Mouse (Mus musculus) adrenal gland, adult 10 weeks (tissue): ENCODE measurements around the gene Ces3a. TPM values are rescaled to one million over a fixed set of nuclear protein-coding genes. Genes with fewer than 3 reads are reported as not detected.

Source experiments
- polyA plus RNA-seq: library from polyadenylated mRNA; stranded (reverse); fragments of 350-450 nt; fragmentation: Illumina TruSeq; extraction: RNeasy Lipid Tissue Mini Kit (QIAGEN cat#74804); gene quantifications from one replicate; pipeline ENCODE4 v1.2.3, GENCODE M21; 2014; ENCODE audit warnings: low read depth, low replicate concordance

Gene Ces3a
- polyA plus RNA-seq: not detected

GRCm38 (mm10) chr8:105048371-105048854 lies at the start of gene Ces3a:
Gene Ces3a, plus strand, starts transcription at chr8:105048601.

GRCm38 (mm10) chr8:105000586-105000985 lies 47.8 kb upstream of the Ces3a start, which contains the start of gene Ces2h:
Gene Ces2h, plus strand, starts transcription at chr8:105000853.

GRCm38 (mm10) chr8:105083449-105084050 lies 35.1 kb downstream of the Ces3a start, which contains the start of gene Ces3b:
Gene Ces3b, plus strand, starts transcription at chr8:105083753.

Other genes starting within 250 kb of the Ces3a start
- gene Ces2b, start 217.0 kb upstream of the Ces3a start, polyA plus RNA-seq: not detected
- not detected for gene Ces2c, start 201.5 kb upstream of the Ces3a start, polyA plus RNA-seq
- 5.0 TPM for gene Ces2e, start 122.3 kb upstream of the Ces3a start, polyA plus RNA-seq
- not detected for gene Ces2f, start 101.2 kb upstream of the Ces3a start, polyA plus RNA-seq
- gene Ces2g, start 86.9 kb upstream of the Ces3a start, polyA plus RNA-seq: 3.9 TPM
- not detected for gene Ces2h, start 47.7 kb upstream of the Ces3a start, polyA plus RNA-seq
- gene Ces3b, start 35.2 kb downstream of the Ces3a start, polyA plus RNA-seq: not detected
- not detected for gene Ces4a, start 83.2 kb downstream of the Ces3a start, polyA plus RNA-seq
- gene Cbfb, start 122.1 kb downstream of the Ces3a start, polyA plus RNA-seq: 305 TPM
- gene D230025D16Rik, start 176.5 kb downstream of the Ces3a start, polyA plus RNA-seq: 70.0 TPM
- gene B3gnt9, start 206.6 kb downstream of the Ces3a start, polyA plus RNA-seq: 1.6 TPM
- 1.2 TPM for gene Tradd, start 216.0 kb downstream of the Ces3a start, polyA plus RNA-seq
- not detected for gene Fbxl8, start 216.0 kb downstream of the Ces3a start, polyA plus RNA-seq
- gene Hsf4, start 221.2 kb downstream of the Ces3a start, polyA plus RNA-seq: not detected
- gene Nol3, start 227.5 kb downstream of the Ces3a start, polyA plus RNA-seq: 1.4 TPM
- 0.70 TPM for gene 4931428F04Rik, start 241.3 kb downstream of the Ces3a start, polyA plus RNA-seq
- not detected for gene Exoc3l, start 247.5 kb downstream of the Ces3a start, polyA plus RNA-seq
- 5.1 TPM for gene E2f4, start 249.1 kb downstream of the Ces3a start, polyA plus RNA-seq